Mouse (Mus musculus) MEL (cell line): ENCODE results near the gene Fgfrl1. TPM values are rescaled to one million over a fixed set of nuclear protein-coding genes. Genes with fewer than 3 reads are reported as not detected.

ENCODE experiments used
- DNase-seq: peaks from one replicate; pipeline ENCODE4 v3.0.0; 2011; ENCODE audit warnings: low read depth, low spot score
- H3K27ac ChIP-seq: 2 replicates; pipeline ENCODE4 v1.5.1; 2012; ENCODE audit warnings: low read depth, mild to moderate bottlenecking, control low read depth, low read length, moderate library complexity; ENCODE audit not compliant: control insufficient read depth
- H3K27me3 ChIP-seq, 2 experiments: fragments of 150-350 bp in 1 of 2; sonication (generic) in 1 of 2; 2 replicates each; pipeline ENCODE4 v1.6.1; 2012; ENCODE audit warnings: low read length in 2 of 2, mild to moderate bottlenecking in 2 of 2, improper control_type of control experiment in 1 of 2, moderate library complexity in 1 of 2; ENCODE audit not compliant: insufficient read depth in 2 of 2, control insufficient read depth in 1 of 2
- H3K36me3 ChIP-seq, 2 experiments: 2 replicates each; pipeline ENCODE4 v1.6.1; 2012 to 2014; ENCODE audit warnings: low read length in 2 of 2, improper control_type of control experiment in 1 of 2, inconsistent platforms in 1 of 2, mild to moderate bottlenecking in 1 of 2; ENCODE audit not compliant: insufficient read depth in 2 of 2, control insufficient read depth in 1 of 2
- H3K4me1 ChIP-seq, 2 experiments: fragments of 150-350 bp in 1 of 2; sonication (generic) in 1 of 2; 2 replicates each; pipeline ENCODE4 v1.6.1; 2012; ENCODE audit warnings: low read length in 2 of 2, improper control_type of control experiment in 1 of 2, mild to moderate bottlenecking in 1 of 2; ENCODE audit not compliant: insufficient read depth in 2 of 2, control insufficient read depth in 1 of 2
- H3K4me3 ChIP-seq, 2 experiments: fragments of 150-350 bp in 1 of 2; sonication (generic) in 1 of 2; 2 replicates each; pipeline ENCODE4 v1.5.1; 2012; ENCODE audit warnings: low read depth in 2 of 2, low read length in 2 of 2, mild to moderate bottlenecking in 2 of 2, moderate library complexity in 2 of 2, control low read depth in 1 of 2, improper control_type of control experiment in 1 of 2; ENCODE audit not compliant: control insufficient read depth in 1 of 2, insufficient read depth in 1 of 2
- H3K79me2 ChIP-seq: 2 replicates; pipeline ENCODE4 v1.6.1; 2012; ENCODE audit warnings: mild to moderate bottlenecking, low read length, moderate library complexity; ENCODE audit not compliant: control insufficient read depth, poor library complexity, insufficient read depth
- H3K9ac ChIP-seq: 2 replicates; pipeline ENCODE4 v1.6.1; 2012; ENCODE audit warnings: low read depth, mild to moderate bottlenecking, control low read depth, low read length, moderate library complexity; ENCODE audit not compliant: control insufficient read depth, poor library complexity, severe bottlenecking
- H3K9me3 ChIP-seq: fragments of 150-350 bp; sonication (generic); replicated peaks from 2 replicates; pipeline ENCODE4 v1.6.1; 2012; ENCODE audit warnings: mild to moderate bottlenecking, low read length, improper control_type of control experiment, moderate library complexity; ENCODE audit not compliant: insufficient read depth
- E2F4 ChIP-seq: IDR thresholded peaks from 2 replicates; pipeline ENCODE4 v1.6.1; 2011; ENCODE audit warnings: low read depth, low read length, improper control_type of control experiment, borderline replicate concordance
- ELF1 ChIP-seq: IDR thresholded peaks from 2 replicates; pipeline ENCODE4 v1.6.1; 2014; ENCODE audit warnings: low read depth, mild to moderate bottlenecking, inconsistent platforms, low read length, improper control_type of control experiment, moderate library complexity
- HCFC1 ChIP-seq: IDR thresholded peaks from 2 replicates; pipeline ENCODE4 v1.6.1; 2012; ENCODE audit warnings: low read depth, mild to moderate bottlenecking, inconsistent platforms, low read length, improper control_type of control experiment, moderate library complexity
- MAX ChIP-seq: IDR thresholded peaks from 2 replicates; pipeline ENCODE4 v1.6.1; 2011; ENCODE audit warnings: low read length, improper control_type of control experiment
- POLR2AphosphoS5 ChIP-seq: IDR thresholded peaks from 2 replicates; pipeline ENCODE4 v1.6.1; 2012; ENCODE audit warnings: low read depth, borderline replicate concordance, mild to moderate bottlenecking, inconsistent platforms, low read length, moderate library complexity, mixed read lengths
- SIN3A ChIP-seq: IDR thresholded peaks from 2 replicates; pipeline ENCODE4 v1.6.1; 2012; ENCODE audit warnings: low read length, improper control_type of control experiment, inconsistent platforms
- TCF12 ChIP-seq: IDR thresholded peaks from 2 replicates; pipeline ENCODE4 v1.6.1; 2014; ENCODE audit warnings: low read depth, mild to moderate bottlenecking, inconsistent platforms, low read length, improper control_type of control experiment, moderate library complexity
- USF1 ChIP-seq: IDR thresholded peaks from 2 replicates; pipeline ENCODE4 v1.6.1; 2014; ENCODE audit warnings: low read depth, mild to moderate bottlenecking, inconsistent platforms, low read length, improper control_type of control experiment, moderate library complexity
- ZC3H11A ChIP-seq: IDR thresholded peaks from 2 replicates; pipeline ENCODE4 v1.6.1; 2012; ENCODE audit warnings: low read depth, mild to moderate bottlenecking, inconsistent platforms, low read length, improper control_type of control experiment
- ZKSCAN1 ChIP-seq: IDR thresholded peaks from 2 replicates; pipeline ENCODE4 v1.6.1; 2012; ENCODE audit warnings: low read depth, mild to moderate bottlenecking, inconsistent platforms, low read length, improper control_type of control experiment, moderate library complexity
- polyA plus RNA-seq, 2 experiments: library from polyadenylated mRNA; stranded (reverse) in 1 of 2; unstranded in 1 of 2; fragments of >175 nt in 1 of 2; fragments of >200 nt in 1 of 2; gene quantifications; 2 replicates each; pipeline versions ENCODE4 v1.2.1 to v1.2.4; 2012; ENCODE audit warnings: low replicate concordance in 2 of 2, low read depth in 1 of 2; ENCODE audit not compliant: insufficient read length in 2 of 2, insufficient read depth in 1 of 2, missing spikeins in 1 of 2
- total RNA-seq: library from RNA; depleted of rRNA; stranded (reverse); fragments of 300-350 nt; gene quantifications from 2 replicates; pipeline ENCODE4 v1.2.3, GENCODE M21; 2012

Gene Fgfrl1
- total and polyA plus RNA-seq, 3 experiments: 16.0 to 27.3 TPM; not detected in 1

GRCm38 (mm10) chr5:108713096-108713495 is 20.9 kb downstream of the Fgfrl1 start:
- no peaks in the 10 kb centered on the region for H3K9me3 ChIP-seq

GRCm38 (mm10) chr5:108713691-108714090 is 21.5 kb downstream of the Fgfrl1 start:
- Histone ChIP-seq H3K79me2 (no peaks in the 10 kb centered on the region), H3K4me3 (no peak overlapping the region), H3K9ac (no peak overlapping the region), H3K27ac (no peak overlapping the region), H3K4me1 (no peaks in the 10 kb centered on the region), H3K9me3 (no peaks in the 10 kb centered on the region), H3K27me3 (no peaks in the 10 kb centered on the region), H3K36me3 (no peaks in the 10 kb centered on the region)
- TF ChIP-seq POLR2AphosphoS5: no peak
- no peak for DNase-seq

More at GRCm38 (mm10) chr5:108713096-108713495, 20.9 kb downstream of the Fgfrl1 start:
- Histone ChIP-seq H3K4me3 (no peak overlapping the region), H3K79me2 (no peaks in the 10 kb centered on the region), H3K27me3 (no peaks in the 10 kb centered on the region), H3K4me1 (no peaks in the 10 kb centered on the region), H3K36me3 (no peaks in the 10 kb centered on the region), H3K9ac (no peak overlapping the region), H3K27ac (no peak overlapping the region)
- no peak for DNase-seq
- TF ChIP-seq ZC3H11A (no peak), MAX (no peak)

- no peak overlapping the region for H3K27ac ChIP-seq
- no peak for TF ChIP-seq ELF1
- TF ChIP-seq USF1: no peak
- TF ChIP-seq, all 39 proteins: peak for 0
- Histone ChIP-seq H3K79me2 (no peaks in the 10 kb centered on the region), H3K36me3 (no peaks in the 10 kb centered on the region), H3K4me1 (no peaks in the 10 kb centered on the region), H3K4me3 (no peak overlapping the region), H3K27me3 (no peaks in the 10 kb centered on the region), H3K9me3 (no peaks in the 10 kb centered on the region), H3K9ac (no peak overlapping the region)
- DNase-seq: no peak
Observed at GRCm38 (mm10) chr5:108714149-108714548, 22.0 kb downstream of the Fgfrl1 start.

GRCm38 (mm10) chr5:108715974-108716373 is 23.8 kb downstream of the Fgfrl1 start:
- H3K4me3 ChIP-seq: no peak overlapping the region
- H3K9me3 ChIP-seq: no peaks in the 10 kb centered on the region
- DNase-seq: no peak
- H3K27ac ChIP-seq: no peak overlapping the region
- no peaks in the 10 kb centered on the region for H3K79me2 ChIP-seq
- TF ChIP-seq TCF12 (no peak), SIN3A (no peak), E2F4 (no peak), ZKSCAN1 (no peak), HCFC1 (no peak)
- TF ChIP-seq, all 39 proteins: peak for 0
- no peaks in the 10 kb centered on the region for H3K27me3 ChIP-seq
- no peaks in the 10 kb centered on the region for H3K4me1 ChIP-seq
- no peak overlapping the region for H3K9ac ChIP-seq
- H3K36me3 ChIP-seq: no peaks in the 10 kb centered on the region
